Mouse (Mus musculus) layer of hippocampus, adult 9-10 months (tissue): Measurements from ENCODE around the gene Arpp21.
A peak's percentile ranks its signal among the peaks of the same experiment; 100 is the strongest.

ENCODE experiments used
- DNase-seq: peaks from one replicate; pipeline ENCODE4 v3.0.0; 2022; ENCODE audit warnings: low spot score

Gene Arpp21

DNA sequence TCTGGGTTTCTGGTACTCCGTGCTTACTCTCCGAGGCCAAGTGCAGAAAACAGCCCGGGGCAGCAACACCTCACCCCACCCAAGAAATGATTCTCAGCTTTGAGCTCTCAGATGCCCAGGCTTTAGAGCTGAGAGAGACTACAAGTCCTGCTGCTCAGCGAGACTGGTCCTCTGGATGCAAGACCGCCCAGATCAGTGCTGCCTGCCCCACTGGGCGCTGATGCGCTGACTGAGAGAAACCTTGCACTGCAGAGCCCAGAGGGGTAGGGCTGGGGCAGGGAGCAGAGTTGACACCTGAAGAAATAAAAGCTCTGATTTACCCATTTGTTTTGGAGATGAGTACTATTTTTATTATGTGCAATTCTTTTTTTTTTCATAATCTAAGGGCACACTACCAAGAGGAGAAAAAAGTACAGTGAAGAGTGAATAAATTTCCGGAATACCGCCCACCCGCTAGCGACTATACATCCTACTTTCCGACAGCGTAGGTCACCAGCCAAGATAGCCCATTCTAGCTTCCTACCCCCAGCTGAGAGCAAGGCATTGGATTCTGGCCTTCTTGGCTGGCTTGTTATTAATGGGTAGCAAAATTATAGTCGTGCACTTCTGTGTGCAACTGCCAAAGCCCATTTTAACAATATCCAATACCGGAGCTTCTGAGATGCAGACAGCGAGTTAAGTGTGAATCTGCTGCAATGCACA, at the start of gene Arpp21:
TSS of gene Arpp21 (minus strand) at position 243 of the 702 bp plus-strand sequence.
- no peak for DNase-seq

DNA sequence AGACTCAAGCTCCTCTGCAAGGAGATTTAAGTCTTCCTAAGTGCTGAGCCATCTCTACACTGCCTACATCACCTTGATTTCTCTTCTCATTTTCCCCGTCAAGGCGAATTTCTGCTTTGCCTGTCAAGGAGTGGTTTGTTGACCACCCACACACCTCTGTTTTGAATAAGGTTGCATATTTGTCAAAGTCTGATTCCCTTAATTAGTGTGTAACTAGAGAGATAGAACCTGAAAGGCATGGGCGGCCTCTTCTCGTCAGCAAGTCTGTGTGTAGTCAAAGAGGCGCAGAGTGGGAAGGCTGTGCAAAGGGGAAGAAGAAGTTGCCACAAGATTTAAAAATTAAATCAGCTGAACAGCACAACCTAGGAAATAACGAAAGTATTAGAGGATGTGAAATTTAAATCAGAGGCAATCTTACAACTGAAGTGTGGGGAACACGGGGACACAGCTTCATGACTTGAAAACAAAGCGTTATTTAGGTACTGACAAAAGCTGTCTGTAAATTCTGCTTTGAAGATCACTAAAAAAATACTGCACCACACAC, 36.8 kb upstream of the Arpp21 start:
- DNase-seq: no peak

DNA sequence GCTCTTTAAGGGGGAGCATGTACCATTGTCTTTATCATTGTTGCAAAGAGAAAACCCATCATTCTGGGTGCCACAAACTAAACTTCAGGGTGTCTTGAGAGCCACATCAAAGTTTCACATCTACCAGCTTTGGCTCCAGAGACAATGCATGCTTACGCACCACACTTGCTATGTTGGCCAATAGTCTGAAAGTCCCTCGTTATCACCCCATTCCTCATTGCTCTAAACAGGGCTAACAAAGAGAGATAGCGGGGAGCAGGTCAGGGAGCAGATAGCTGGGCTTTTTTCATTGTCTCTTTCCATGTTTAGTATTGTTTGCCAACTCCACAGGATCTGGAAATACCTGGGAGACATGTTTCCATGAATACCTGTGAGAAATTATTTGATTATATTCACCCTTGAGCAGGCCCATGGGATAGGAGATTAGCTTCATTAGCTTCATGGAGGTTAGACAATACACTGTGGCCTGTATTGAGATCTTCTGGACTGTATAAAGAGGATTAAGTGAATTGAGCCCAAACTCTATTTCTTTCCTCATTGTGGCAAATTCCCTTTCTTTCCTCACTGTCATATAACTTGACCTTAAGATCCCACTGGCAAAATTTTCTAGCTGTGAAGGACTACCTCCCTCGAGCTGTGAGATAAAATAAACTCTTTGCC, 29.4 kb upstream of the Arpp21 start:
- DNase-seq: no peak

DNA sequence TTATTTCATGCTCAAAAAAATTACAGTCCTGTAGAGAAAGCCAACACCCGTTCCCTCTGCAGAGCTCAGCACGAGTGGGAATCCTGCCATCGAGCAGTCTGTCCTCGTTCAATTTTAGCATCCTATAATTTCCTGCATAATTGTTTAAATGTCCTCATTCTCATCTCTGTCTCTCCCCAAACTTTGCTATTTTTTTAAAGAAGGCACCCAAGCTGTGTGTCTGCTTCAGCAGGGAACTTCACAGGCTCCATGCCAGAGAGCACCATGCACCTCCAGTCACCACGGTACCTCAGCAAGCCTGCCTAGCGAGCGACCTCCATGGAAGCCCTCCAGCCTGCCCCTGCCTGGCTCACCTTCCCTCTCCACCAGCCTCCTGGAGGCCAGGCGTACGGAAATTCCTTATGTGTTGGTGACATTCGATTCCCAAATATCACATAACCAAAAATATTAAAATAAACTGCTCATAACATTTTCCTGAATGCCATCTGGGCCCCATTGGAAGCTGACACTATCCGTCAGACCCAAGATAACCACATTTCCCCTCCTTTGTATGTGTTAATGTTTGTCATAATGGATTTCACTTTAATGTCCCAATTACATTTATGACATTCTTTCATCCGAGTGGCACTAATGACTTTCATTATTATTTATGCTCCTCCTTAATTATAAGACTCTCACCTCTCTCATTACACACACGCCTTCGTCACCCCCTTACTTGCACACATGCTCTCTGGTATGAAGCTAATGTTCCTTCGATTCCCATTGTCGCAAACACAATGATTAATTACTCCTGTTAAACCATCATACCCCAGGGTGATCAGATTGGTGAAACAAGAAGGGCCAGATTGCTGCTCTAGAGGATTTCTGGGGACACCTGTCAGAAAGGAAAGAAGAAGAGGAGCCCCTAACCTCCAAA, 26.5 kb upstream of the Arpp21 start:
- peak; percentile 58 for DNase-seq

DNA sequence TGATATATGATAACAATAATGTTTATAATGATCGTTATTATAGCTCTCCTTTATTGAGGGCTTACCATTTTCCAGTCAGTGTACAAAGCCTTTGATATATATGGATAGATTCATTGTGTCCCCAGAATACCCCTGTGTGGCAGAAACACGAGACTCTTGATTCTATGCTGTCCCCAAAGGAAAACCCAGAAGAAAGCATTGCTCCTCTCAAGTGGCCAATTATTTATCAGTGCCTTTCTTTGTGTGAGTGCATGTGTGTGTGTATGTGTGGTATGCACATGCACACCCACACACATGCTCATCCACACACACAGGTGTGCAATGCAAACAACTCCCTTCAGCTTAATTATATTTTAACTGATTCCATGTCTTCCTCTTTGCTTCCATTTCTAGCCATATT, 25.8 kb upstream of the Arpp21 start:
- DNase-seq: no peak

DNA sequence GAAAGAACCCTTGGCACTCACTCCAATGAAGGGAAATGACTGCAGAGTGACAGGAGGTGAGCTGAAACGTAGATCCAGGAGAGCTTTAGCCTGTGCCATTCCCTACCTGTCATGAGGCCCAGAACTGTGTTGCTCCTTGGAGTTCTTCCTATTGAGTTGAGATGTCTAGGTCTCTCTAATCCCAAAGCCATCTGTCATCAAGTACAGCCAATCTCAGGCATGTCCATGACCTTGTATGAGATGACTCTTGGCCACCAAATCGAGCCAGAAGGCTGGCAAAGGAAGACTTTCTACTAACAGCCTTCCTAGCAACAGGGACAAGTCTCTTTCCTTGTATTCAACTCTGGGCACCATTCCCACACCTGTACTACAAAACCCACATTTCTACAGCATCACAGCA, 25.0 kb upstream of the Arpp21 start:
- no peak for DNase-seq

DNA sequence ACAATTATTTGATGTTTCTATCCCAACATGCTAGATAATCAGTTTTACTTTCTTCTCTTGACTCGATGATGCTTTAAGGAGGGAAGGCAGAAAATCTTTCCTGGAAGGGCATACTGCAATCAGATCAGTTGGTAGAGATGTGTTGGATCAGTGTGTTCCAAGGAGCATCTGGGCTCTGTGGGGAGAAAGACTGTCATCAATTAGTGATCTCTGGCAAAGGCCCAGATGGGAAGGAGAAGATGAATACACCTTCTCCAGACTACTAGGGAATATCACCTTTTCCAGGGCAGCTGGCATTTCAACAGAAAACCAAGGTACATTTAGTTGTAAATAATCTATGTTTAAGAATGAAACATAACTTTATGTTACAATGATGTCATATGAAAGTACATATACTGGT, 22.8 kb upstream of the Arpp21 start:
- no peak for DNase-seq

DNA sequence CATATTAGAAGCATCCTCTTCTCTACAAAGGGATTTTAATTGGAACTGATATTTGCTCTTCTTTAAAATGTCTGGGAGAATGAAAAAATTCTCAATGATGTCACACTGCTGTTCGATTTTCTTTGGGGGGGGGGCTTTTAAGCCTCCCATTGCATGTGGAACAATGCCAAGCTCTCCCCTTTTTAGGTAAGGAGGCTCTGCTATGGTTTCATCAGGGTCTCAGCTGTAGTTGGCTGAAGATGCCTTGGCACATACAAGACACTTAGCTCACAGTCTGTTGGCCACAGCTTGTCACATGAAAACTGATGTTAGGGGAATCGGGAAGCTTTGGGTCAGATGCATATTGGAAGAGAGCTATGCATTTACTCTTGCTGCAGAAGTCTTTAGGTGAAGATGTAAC, 20.2 kb upstream of the Arpp21 start:
- no peak for DNase-seq

DNA sequence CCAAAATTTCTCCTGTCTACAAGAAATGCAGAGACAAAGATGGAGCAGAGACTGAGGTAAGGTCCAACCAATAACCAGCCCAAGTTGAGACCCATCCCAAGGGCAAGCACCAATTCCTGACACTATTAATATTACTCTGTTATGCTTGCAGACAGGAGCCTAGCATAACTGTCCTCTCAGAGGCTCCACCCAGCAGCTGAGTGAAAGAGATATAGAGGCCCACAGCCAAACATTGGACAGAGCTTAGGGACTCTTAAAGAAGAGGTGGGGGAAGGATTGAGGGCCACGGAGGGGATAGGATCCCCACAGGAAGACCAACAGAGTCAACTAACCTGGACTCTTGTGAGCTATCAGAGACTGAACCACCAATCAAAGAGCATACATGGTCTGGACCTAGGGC, 18.0 kb upstream of the Arpp21 start:
- DNase-seq: no peak

DNA sequence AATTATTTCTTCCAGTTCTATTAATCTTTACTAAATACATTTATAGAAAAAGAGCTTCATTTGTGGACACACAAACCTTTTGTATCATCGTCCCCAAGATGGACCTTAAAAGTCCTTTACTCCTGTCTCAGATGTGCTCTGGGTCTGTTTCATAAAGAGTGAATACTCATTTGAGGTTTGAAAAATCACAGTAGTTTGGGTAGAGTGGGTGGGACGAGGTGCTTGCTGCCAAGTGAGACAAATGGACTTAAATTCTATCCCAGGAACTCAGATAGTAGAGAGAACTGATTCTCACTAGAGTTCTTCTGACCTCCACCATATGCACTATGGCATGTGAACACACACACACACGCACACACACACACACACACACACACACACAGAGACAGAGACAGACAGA, 16.1 kb upstream of the Arpp21 start:
- DNase-seq: no peak

DNA sequence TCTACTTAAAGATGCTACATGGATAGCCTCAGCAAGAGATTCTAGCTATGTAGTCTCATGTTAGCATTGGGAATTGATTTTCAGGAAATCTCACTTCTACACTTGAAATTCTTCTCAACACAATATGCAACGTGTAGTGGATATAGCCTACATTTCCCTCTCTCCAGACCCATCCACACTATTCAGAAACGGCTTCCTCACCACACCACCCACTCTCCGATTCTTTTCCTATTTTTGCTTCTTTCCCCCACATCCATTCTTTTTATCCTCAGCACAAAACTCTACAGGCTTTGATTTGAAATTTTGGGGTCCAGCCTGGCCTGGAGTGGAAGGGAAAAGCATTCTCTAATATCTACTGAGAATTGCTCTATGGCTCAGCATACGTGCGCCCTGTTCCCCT, 15.6 kb upstream of the Arpp21 start:
- DNase-seq: no peak

DNA sequence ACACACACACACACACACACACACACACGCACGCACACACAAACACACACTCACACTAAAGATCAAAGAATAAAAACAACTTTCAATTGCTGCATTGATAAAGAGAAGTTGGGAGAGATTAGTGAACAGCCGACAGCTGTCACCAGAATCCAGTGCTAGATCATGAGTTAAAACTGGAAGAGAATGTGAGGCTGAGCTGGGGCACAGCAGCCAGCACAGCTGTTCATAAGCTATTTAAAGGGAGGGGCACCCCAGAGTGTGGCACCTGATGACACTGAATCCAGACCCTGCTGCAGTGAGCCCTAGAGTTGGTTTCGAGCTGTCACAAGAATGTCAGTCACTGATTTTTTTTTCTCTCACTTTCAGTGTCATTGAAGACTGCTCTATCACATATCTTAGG, 14.0 kb upstream of the Arpp21 start:
- no peak for DNase-seq

DNA sequence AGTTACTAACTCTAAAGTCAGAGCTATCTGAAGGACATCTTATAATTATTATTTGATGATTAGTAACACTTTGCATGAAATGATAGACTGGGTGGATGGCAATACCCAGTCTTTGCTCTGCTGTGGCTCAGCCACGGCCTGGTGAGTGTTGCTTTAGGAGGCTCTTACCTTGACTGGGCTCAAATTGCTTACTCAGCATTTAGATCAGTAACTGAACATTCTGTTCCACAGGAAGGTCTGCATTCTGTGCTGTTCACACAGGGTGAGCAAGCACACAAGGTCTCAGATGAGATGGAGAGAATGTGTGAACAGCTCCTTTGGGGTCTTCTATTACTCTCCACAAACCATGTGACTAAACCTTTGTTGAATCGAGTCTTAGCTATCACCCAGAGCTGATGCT, 11.4 kb upstream of the Arpp21 start:
- DNase-seq: no peak

DNA sequence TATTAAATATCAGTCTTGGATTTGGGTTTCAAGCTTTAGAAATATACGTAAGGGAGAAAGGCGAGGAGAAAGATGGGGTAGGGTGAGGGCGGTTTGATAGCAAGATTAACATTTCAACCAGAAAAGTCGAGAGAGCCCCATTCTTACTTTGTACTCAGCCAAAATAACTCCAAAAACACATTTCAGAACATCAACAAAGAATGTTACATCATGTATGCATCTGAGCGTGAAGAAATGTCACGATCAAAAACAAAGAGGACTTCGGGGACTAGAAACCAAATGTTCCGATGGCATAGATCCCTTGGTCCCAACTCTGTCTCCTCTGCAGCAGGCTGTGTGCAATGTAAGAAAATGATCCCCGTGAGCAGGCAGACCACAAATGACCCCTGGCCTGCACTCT, 2.4 kb upstream of the Arpp21 start:
- DNase-seq: no peak

DNA sequence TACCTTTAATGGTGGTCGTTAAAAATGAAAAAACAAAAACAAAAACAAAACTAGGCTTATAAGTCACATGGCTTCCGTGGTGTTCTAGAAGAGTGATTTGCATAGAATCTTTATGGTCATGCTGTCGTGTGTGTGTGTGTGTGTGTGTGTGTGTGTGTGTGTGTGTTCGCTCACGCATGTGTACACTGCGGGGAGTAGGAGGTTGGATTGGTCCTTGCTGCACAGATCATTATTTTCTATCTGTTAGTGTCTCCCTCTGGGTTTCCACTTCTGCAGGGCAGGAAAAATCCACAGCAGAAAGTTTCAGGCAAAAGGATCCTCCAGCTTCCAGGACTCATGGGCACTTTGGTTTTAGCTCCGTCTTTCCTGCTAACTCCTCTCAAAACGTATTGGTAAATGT, 813 bp upstream of the Arpp21 start:
- DNase-seq: no peak

DNA sequence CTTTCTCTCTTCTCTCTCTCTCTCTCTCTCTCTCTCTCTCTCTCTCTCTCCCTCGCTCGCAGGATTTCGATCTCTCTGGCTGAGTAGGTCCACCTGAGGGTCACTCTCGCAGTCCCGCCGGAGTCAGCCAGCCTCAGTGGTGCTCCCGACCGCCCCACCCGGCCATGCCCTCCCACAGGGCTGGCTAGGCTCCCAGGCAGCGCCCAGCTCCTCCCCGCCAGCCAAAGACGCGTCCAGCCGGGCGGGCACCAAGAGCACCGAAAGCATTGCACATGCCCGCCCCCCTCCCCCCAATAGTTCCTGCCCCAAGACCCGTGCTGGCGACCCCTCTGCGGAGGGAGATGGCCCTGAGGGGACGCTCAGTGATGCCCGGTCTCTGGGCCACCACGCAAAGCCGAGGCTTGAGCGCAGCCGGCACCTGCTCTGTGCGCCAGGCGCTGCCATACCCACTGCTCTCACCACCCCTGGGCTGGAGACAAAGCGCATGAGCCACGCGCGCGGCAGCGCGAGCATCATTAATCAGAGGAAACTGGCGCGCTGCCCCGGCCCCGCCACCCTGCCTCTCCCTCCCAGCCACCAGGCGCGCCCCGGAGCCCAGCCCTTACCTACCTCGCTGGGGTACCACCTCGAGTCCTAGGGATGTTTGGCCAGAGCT, 570 bp downstream of the Arpp21 start:
- no peak for DNase-seq

DNA sequence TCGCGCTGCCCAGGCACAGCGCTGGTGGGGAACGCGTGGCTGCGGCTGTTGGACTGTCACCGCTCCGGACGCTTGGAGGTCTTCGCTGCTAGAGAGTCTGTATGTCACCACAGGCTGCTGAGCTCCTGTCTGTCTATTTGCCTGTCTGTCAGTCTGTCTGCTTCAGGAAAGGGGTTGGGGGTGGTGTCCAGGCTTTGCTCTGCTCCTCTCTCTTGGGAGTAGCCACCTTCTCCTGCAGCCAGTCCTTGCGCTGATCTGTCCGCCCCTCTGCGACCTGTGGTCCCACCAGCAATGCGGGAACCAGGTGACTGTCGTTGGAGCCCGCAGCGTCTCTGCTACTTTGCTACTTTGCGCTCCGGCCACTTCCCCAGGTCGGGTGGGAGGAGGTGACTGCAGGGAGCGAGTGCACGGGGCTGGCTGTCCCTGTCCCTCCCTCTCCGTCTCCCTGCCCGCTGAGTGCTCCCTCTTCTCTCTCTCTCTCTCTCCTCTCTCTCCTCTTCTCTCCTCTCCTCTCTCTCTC, 1.2 kb downstream of the Arpp21 start:
- DNase-seq: no peak

DNA sequence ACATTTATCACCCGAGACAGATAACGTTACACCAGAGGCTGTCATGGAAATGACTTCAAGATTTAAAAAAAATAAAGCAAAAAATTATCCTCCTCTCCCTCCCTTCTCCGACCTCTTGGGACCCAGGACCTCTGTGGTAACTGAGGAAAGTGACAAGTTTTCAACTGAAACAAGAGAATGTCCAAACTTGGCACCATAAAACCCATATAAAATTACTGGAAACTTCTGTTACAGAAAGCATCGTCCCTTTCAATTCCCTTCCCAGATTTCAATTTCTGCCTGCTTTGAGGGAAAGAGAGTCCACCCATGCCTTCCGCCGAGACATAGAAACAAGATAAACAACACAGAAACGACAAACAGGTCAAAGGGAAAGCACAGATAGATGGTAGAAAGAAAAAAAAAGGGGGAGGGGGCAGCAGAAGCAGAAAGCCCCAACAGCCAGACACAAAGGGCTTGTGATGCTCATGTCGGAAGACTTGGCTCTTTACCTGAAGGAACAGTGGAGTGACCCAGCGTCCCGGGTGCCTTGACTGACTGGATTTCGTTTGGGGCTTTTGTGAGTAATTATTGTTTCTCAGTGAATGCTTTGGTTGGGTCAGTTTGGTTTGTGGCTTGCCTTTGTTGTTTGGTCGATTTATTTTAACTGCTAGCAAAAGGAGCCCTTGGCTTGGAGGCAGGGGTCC, 1.8 kb downstream of the Arpp21 start:
- DNase-seq: no peak

DNA sequence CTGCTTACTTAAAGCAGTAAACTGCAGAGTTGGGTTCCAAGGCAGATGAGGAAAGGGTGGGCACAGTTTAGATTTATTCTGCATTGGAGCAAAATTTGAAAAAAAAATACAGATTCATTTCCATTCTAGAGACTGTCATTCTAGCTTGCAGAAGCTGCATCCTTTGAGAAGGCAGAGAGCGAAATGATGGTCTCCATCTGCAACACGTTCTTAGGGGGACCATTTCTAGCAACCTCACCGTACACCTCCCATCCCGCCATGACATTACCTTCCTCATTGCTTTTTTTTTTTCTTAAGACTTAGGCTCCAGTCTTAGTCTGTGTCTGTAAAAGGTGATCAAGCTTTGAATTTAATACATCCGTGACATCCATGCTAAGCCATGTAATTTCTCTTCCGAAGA, 2.4 kb downstream of the Arpp21 start:
- no peak for DNase-seq

DNA sequence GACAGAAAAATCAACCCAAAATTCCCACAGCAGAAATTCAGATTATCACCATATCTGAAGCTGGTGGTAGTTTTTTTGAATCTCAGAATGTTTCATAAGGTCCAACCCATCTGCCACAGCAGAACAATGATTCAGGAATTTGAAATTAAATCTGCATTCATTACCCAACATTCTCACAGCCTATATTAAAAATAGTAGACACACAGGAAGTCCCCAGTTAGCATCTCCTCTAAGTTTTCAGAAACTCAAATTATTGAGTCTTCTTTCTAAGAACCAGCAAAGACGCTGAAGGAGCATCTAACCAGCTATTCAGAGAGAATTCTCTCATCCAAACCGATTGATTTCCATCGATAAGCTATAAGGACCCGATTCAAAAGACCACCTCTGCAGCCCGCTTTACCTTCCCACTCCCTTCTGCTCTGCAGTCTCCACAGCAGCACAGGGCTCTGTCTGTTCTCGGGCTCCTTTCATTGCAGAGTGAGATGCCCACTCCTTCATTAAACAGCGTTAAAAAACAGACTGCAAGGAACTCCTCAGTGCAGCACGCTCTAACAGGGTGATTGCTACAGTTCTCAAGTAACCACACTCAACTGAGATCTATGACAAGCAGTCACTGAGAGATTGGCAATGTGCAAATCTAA, 3.7 kb downstream of the Arpp21 start:
- DNase-seq: no peak

DNA sequence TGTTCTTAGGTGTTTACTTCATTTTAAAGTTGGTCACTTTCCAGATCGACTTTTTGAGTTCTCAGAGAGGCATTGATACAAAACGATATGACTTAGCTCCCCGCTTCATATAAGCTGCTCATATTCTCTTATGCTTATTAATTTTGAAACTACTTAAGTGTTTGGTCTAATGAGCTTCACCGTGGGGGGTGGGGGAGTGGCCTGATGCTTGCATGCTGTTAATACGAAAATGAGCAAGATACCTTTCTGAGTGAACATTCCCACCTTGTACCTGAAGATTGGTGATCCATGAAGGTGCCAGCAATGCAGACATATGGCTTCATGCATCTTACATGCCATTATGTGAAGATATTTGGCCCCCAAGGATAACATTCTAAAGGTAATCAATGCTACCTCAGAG, 4.4 kb downstream of the Arpp21 start:
- DNase-seq: no peak
